Mouse (Mus musculus) kidney, postnatal 0 days (tissue): ENCODE results near the gene Stxbp5. TPM values are rescaled to one million over a fixed set of nuclear protein-coding genes. Genes with fewer than 3 reads are reported as not detected.

Source experiments
- ATAC-seq: fragments of 200-750 bp; cut with Nextera tagmentation; replicated peaks from 2 replicates; pipeline ENCODE4 v1.8.0; 2017; ENCODE audit warnings: low read depth, moderate number of reproducible peaks, moderate TSS enrichment, moderate library complexity; ENCODE audit not compliant: low FRiP score
- DNase-seq: peaks from one replicate; pipeline ENCODE4 v3.0.0-alpha.2; 2016; ENCODE audit warnings: low spot score
- H3K27ac ChIP-seq: fragments of 300-500 bp; sonication (generic); 2 replicates; pipeline ENCODE4 v1.5.1; 2014; ENCODE audit warnings: mild to moderate bottlenecking
- H3K27me3 ChIP-seq: fragments of 300-500 bp; sonication (generic); 2 replicates; pipeline ENCODE4 v1.6.1; 2014; ENCODE audit warnings: low read length, mixed read lengths; ENCODE audit not compliant: insufficient read depth
- H3K36me3 ChIP-seq: fragments of 300-500 bp; sonication (generic); 2 replicates; pipeline ENCODE4 v1.6.1; 2014; ENCODE audit warnings: low read length, mixed read lengths; ENCODE audit not compliant: insufficient read depth
- H3K4me1 ChIP-seq: fragments of 300-500 bp; sonication (generic); replicated peaks from 2 replicates; pipeline ENCODE4 v1.6.1; 2014; ENCODE audit warnings: antibody characterized with exemption, low read length, mixed read lengths; ENCODE audit not compliant: insufficient read depth
- H3K4me2 ChIP-seq: fragments of 300-500 bp; sonication (generic); 2 replicates; pipeline ENCODE4 v1.6.1; 2014; ENCODE audit warnings: mild to moderate bottlenecking, low read length, moderate library complexity, mixed read lengths
- H3K4me3 ChIP-seq: fragments of 300-500 bp; sonication (generic); replicated peaks from 2 replicates; pipeline ENCODE4 v1.5.1; 2014; ENCODE audit warnings: low read depth, low read length
- H3K9ac ChIP-seq: fragments of 300-500 bp; sonication (generic); 2 replicates; pipeline ENCODE4 v1.6.1; 2014; ENCODE audit warnings: low read depth, low read length
- H3K9me3 ChIP-seq: fragments of 300-500 bp; sonication (generic); replicated peaks from 2 replicates; pipeline ENCODE4 v1.6.1; 2016; ENCODE audit warnings: low read length, inconsistent platforms, mixed read lengths
- CTCF ChIP-seq: IDR thresholded peaks from 2 replicates; pipeline ENCODE4 v1.5.1; 2016; ENCODE audit warnings: antibody characterized with exemption, low read depth, mild to moderate bottlenecking, moderate library complexity
- WGBS: fragments of 180-500 bp; shearing (Covaris S2); extraction: QIAGEN DNeasy Blood & Tissue Kit; methylation state at CpG from one replicate; pipeline ENCODE4 v1.1.7; 2014; 5-methylcytosine and 5-hydroxymethylcytosine counted together
- polyA plus RNA-seq: library from polyadenylated mRNA; unstranded; fragments of >200 nt; fragmentation: Nextera tagmentation; extraction: Ambion mirVana; gene quantifications from 2 replicates; pipeline ENCODE4 v1.2.1, GENCODE M21; 2015

The Stxbp5 gene
- polyA plus RNA-seq, 1 experiment from 2014 or later = 3.4 TPM

GRCm38 (mm10) chr10:9718086-9718485 is 182.8 kb downstream of the Stxbp5 start:
- H3K27ac ChIP-seq = no peak overlapping the region
- no peak for TF ChIP-seq CTCF
- WGBS = 44% methylated on average over 5 of the region's 5 CpGs

More at GRCm38 (mm10) chr10:9718086-9718485, 182.8 kb downstream of the Stxbp5 start:
- no peaks in the 10 kb centered on the region for H3K4me1 ChIP-seq
- H3K27me3 ChIP-seq = no peaks in the 10 kb centered on the region
- no peak overlapping the region for H3K4me2 ChIP-seq
- no peak overlapping the region for H3K4me3 ChIP-seq
- H3K9me3 ChIP-seq = no peaks in the 10 kb centered on the region
- no peak overlapping the region for H3K9ac ChIP-seq
- no peaks in the 10 kb centered on the region for H3K36me3 ChIP-seq
- ATAC-seq (no peak), DNase-seq (peak; percentile 15)

Other genes starting within 250 kb of the Stxbp5 start
- gene Samd5, start 225.9 kb downstream of the Stxbp5 start, polyA plus RNA-seq = 1.6 and 1.7 TPM in 2 replicates